Mouse (Mus musculus) layer of hippocampus, adult 9-11 months (tissue): ENCODE measurements at regions not wholly inside any gene's neighbourhood (a gene's known extent, or its start where the extent isn't known, plus 50 kb on each side); places are given as distances from the start of the nearest gene placed in this dataset.
A peak's percentile ranks its signal among the peaks of the same experiment; 100 is the strongest.

Source experiments
- DNase-seq: peaks from one replicate; pipeline ENCODE4 v3.0.0; 2022

DNA sequence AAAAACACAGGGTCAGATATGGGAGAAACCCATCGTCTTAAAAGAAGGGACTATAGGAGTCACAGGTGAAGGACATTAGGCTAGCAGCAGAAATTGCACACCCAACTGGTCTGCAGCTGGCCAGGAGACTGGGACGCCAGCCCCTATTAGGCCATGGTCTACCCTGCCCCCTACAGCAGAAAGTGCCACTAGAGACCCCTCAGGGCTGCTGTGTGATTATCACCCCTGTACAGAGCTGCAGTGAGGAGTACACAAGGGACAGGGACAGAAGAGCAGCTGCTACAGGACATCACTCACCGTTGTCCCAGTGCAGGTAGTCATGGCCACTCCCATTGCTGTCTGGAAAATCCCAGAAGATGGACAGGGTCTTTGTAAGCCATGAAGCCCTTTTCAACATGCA, 157.9 kb upstream of the Agap1 start:
- DNase-seq = no peak

DNA sequence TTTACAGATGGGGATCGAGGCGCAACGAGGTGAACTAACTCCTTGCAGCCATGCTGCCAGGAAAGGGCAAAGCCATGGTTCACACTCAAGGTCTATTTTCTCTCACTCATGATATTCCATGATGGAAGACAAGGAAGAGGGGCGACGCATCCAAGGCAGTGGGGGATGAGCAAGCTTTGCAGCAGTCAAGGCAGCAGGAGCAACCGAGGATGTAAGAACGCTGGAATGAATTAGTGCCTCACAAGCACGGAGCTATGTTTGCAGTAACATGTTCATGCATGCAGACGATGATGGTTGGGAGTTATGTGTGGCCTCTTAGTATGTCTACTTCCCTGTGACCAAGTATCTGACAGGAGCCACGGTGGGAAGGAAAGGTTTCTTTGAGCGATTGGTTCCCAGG, 156.8 kb upstream of the Agap1 start:
- DNase-seq = no peak

GRCm38 (mm10) chr1:89301151-89301550, 153.5 kb upstream of the Agap1 start:
- DNase-seq = no peak

DNA sequence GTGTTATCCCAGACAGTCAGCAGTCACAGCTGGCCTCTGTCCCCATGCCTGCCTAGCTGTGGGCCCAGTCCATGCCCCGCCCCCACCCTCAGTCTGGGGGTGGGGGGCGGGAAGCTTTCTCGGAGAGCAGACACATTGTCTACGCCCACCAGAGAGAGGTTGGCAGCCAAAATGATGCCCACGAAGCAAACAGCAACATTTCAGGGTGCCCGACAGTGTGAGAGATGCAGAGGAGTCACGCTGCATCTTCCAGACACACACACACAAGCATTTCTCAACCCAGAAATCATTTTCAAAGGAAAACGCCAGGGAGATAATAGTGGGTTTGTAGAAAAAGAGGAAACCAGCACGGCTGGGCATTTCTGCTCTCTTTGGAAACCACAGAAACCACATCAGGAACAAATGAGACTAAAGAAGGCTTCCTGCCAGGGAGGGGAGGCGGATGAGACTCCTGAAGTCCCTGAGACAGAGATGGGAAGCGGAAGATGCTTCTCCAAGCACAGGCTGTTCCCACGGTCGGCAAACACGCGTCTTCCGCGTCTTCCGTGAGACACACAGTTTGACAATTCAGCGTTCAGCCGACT, 152.1 kb upstream of the Agap1 start:
- DNase-seq = peak; percentile 85

DNA sequence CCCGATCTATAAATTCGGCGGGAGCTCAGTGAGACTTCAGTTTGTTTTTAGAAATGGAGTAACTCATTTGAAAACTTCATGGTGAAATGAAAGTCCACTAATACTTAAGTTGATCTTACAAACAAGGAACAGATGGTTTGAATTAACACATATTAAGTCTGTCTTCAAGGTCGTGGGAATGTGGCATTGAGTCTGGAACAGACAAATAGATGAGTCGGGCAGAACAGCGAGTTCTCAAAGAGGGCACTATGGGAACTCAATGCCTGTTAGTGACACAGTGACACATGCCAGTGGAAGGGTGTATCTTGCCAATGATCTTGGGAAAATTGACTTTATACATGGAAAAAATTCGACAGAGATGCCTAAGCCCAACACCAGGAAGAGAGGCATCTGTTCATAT, 149.4 kb upstream of the Agap1 start:
- DNase-seq = no peak

DNA sequence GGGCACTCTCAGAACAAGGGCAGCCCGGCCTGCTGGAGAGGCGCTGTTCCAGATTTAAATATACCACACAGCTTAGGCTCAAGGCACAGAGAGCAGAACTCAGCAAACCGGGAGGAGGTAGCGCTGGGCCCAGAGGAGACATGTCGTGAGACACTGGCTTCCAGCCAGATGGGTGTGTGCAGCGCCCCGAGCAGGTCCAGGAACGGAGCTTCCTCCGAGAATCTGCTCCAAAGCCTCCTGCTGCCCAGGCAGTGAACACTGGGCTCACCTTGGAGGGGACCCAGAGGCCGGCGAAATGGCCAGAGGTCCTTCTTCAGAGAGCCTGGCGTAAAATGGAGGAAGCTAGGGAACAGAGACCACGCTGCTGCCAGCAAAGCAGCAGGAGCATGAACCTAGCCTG, 145.8 kb upstream of the Agap1 start:
- no peak for DNase-seq

DNA sequence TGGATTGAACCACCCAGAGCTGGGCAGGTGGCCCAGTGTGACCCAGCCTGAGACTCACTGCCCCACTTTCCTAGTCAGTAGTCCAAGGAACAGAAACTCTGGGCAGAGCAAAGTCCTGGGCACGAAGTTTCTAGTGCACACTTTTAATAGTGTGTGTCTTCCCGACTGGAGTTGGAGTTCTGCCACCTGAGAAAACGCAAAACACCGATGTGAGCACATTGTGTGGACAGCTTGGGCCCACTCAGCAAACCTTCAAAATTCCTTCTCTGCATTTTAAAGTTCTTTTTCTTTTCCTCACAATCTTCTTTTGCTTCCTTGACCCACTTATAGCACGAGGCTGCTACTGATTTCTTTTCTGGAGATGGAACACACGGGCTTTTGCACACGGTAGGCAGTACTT, 141.5 kb upstream of the Agap1 start:
- no peak for DNase-seq

GRCm38 (mm10) chr1:89317897-89318296, 136.7 kb upstream of the Agap1 start:
- DNase-seq = no peak

DNA sequence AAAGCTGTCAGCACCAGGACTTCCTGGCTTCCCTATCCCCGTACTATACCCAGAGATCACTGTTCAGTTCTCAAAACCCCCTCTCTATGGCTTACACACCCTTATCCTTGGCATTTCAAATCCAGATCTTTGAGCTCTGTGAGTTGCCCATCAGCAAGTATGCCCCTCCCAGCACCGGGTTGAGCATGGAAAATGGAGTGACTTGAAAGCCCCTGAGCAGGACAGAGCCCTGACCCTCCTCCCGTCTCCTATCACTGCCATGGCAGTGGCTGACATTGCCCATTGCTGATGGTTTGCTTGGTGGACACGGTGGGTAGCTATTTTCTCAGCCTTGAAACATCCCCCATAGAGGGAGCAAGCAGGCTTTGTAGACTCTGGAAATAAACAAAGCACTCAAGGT, 135.9 kb upstream of the Agap1 start:
- DNase-seq = no peak

GRCm38 (mm10) chr1:89322621-89323020, 132.0 kb upstream of the Agap1 start:
- DNase-seq = no peak

- DNase-seq = no peak
Observed at GRCm38 (mm10) chr1:89323091-89323490, 131.5 kb upstream of the Agap1 start.

- DNase-seq = no peak
Observed at GRCm38 (mm10) chr1:89331352-89331751, 123.3 kb upstream of the Agap1 start.

DNA sequence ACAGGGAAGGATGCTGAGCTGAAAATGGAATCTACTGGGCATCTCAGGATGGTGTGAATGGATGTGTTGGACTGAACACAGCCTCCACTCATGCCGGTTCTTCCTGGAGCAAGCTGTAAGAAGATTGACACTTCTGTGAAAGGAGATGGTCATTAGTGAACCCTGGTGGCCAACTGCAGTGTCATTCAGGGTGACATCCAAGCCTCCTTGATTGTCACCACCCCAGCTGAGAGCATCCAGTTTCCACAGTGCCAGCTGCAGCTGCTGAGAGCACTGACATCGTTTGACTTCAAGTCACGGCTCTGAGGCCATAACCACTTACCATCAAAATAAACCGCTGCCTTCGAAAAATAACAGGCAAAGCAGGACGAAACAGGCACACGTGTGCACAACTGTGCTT, 121.9 kb upstream of the Agap1 start:
- peak; percentile 4 for DNase-seq

GRCm38 (mm10) chr1:89337861-89338260, 116.7 kb upstream of the Agap1 start:
- DNase-seq = peak; percentile 24

GRCm38 (mm10) chr1:89342794-89343193, 111.8 kb upstream of the Agap1 start:
- DNase-seq = no peak

DNA sequence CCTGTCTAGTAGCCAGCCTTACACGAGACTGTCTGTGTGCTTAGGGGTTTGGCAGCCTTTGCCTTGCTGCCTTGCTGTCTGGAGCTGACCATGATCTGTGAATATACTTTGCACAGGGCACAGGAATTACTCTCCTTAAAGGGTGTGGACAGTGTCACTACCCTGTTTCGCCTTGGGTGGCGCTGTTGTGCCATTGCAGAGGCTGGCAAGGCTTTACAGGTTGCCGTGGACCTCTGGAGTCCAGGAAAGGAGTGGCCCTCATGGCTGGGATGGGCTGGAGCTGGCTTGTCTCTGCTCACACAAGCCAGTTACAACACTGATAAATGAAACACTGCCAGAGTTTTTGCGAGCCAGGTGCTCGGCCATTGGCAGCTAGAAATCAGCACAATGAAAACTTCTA, 110.1 kb upstream of the Agap1 start:
- no peak for DNase-seq

GRCm38 (mm10) chr1:89347341-89347740, 107.3 kb upstream of the Agap1 start:
- DNase-seq = no peak

GRCm38 (mm10) chr1:89352936-89353335, 101.7 kb upstream of the Agap1 start:
- peak; percentile 25 for DNase-seq

DNA sequence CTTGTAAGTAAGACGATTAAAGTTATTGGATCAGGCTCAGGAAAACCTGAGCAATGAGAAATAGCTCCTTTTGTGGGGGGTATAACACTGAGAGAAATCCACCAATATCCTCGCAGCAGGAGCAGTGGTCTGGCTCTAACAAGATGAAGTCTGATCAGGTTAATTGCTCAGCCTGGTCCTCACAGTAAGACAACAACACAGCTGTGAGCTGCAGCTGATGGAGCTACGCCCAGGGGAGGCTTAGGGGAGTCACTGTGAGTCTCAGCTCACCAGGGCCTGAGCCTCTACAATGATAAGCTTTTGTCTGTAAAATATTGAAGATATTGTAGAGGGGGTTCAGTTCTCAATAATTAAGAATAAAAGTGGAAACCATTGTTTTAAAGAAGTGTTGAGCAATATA, 95.3 kb upstream of the Agap1 start:
- DNase-seq = no peak

GRCm38 (mm10) chr1:89364547-89365305, 89.9 kb upstream of the Agap1 start:
- peak; percentile 28 for DNase-seq

GRCm38 (mm10) chr1:89366891-89367290, 87.7 kb upstream of the Agap1 start:
- no peak for DNase-seq

GRCm38 (mm10) chr1:89373806-89374205, 80.8 kb upstream of the Agap1 start:
- no peak for DNase-seq

DNA sequence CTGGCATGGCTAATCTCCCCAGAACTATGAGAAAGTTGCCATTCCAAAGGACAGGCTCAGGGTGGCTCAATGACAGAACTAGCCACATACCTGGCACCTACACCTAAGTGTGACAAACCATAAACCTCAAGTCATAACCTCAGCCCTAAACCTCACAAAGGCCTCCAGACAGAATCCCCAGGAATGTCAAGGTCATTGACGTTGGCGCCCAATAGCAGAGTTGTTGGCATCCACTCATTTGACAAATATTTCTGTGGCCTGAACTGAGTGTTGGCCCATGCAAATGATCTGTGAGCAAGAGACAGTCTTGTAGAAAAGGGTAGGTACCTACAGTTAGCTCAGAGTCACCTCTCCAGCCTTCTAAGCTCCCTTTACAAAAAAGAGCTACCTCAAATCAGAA, 80.3 kb upstream of the Agap1 start:
- DNase-seq = no peak

DNA sequence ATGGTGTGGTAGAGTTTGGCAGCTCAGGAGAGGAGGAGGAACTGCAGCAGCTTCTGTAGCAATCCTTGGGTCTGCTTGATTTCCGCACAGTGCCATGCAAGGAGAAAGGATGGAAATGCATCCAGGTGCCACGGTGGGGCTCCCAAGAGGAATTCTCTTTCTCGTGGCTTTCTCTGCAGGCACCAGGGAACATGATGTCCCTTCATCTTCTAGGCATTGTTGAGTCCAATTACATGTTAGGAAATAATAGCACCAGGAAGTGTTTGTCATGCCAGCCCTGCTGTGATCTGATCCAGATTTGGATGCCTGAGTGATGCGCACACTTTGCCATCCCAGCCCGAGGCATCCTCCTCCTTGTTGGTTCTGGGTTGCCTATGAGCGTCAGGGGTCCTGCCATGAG, 72.6 kb upstream of the Agap1 start:
- DNase-seq = no peak

DNA sequence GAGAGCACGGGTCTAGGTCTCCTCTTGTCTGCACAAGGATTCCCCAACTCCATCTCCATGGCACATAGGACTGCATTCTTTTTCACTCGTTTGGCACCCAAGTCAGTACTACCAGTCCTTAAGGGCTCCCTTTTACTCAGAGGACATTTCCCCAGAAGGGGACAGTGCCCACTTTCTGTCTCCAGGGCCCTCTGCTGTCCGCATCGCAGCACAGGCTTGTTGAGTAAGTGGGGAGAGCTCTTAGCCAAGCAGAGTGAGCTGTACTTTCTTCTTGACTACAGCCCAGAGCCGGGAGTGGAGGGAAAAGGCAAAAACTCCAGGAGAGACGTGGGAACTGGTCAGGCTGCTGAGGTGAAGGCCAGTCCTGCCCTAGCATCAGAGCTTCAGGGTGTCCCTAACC, 69.5 kb upstream of the Agap1 start:
- DNase-seq = no peak
